ENCODE assay signal across 13 mouse cellular contexts in genomic region chr11:54755148-54755664, GRCm38 (mm10). TPM values are rescaled to one million over a fixed set of nuclear protein-coding genes. Genes with fewer than 3 reads are reported as not detected.
DNase-seq lines count a peak whose midpoint lies in the region; ATAC-seq and TF ChIP-seq lines count a peak whose summit lies in the region.
"Had no signal": no experiment of that assay in that cellular context is flagged by ENCODE, and none has a peak within 500 bp of the region (broad histone marks: within the 10 kb centered on the region; RNA-seq: fewer than 3 reads in every experiment).

No protein-coding gene starts in this region.

- H3K4me1 ChIP-seq in forebrain, postnatal 0 days (ENCODE audit: insufficient read depth): peaks cover 4% of the 10 kb centered on the region; the same call in 1 of the 2 replicates
- peaks cover 49% of the 10 kb centered on the region for H3K4me1 ChIP-seq in midbrain, embryonic 12.5 days

- no peak overlapping the region for H3K9ac ChIP-seq in forebrain, postnatal 0 days
- H3K9ac ChIP-seq in midbrain, embryonic 12.5 days (replicated peaks): no peak overlapping the region
- H3K9ac ChIP-seq: limb, embryonic 15.5 days had no signal

- no peak overlapping the region for H3K4me2 ChIP-seq in forebrain, postnatal 0 days (ENCODE audit: low read depth)
- H3K4me2 ChIP-seq in midbrain, embryonic 12.5 days (replicated peaks): peak overlapping the region; percentile 29
- H3K4me2 ChIP-seq: limb, embryonic 15.5 days had no signal

- TF ChIP-seq POLR2A in brain, embryonic 14.5 days (IDR thresholded peaks at IDR 0.05; ENCODE audit: borderline replicate concordance, extremely low read depth, insufficient read depth, insufficient read length, poor library complexity, severe bottlenecking): no peak

- H3K9me3 ChIP-seq in forebrain, postnatal 0 days (ENCODE audit: low read length): no peaks in the 10 kb centered on the region
- H3K9me3 ChIP-seq in midbrain, embryonic 12.5 days: peaks cover 4% of the 10 kb centered on the region; the same call in 1 of the 2 replicates
- H3K9me3 ChIP-seq: limb, embryonic 15.5 days had no signal

- ATAC-seq in forebrain, postnatal 0 days: no peak
- no peak for ATAC-seq in midbrain, embryonic 12.5 days (ENCODE audit: low FRiP score, low read depth)
- ATAC-seq: Patski had no signal

- WGBS in forebrain, postnatal 0 days: 23% methylated on average over 5 of the region's 5 CpGs
- 32% methylated on average over 5 of the region's 5 CpGs for WGBS in midbrain, embryonic 12.5 days

- peak overlapping the region; percentile 89 for H3K27ac ChIP-seq in forebrain, postnatal 0 days (ENCODE audit: low read depth, low read length)
- H3K27ac ChIP-seq in midbrain, embryonic 12.5 days (replicated peaks): peak overlapping the region; percentile 96

- no peaks in the 10 kb centered on the region for H3K36me3 ChIP-seq in forebrain, postnatal 0 days (ENCODE audit: insufficient read depth)
- peaks cover 8% of the 10 kb centered on the region for H3K36me3 ChIP-seq in midbrain, embryonic 12.5 days

- no peak overlapping the region for H3K4me3 ChIP-seq in forebrain, postnatal 0 days (ENCODE audit: low read depth, low read length)
- no peak overlapping the region for H3K4me3 ChIP-seq in midbrain, embryonic 12.5 days
- H3K4me3 ChIP-seq: erythroblast, embryonic 14.5 days; limb, embryonic 15.5 days had no signal

- DNase-seq in heart, adult 8-10 months (ENCODE audit: low spot score): peak; percentile 37
- no peak for DNase-seq in heart, postnatal 36 days
- peak; percentile 57 for DNase-seq in brain, embryonic 14.5 days (ENCODE audit: low read depth)
- DNase-seq in forebrain, postnatal 0 days: no peak
- DNase-seq in lung, postnatal 4 days: no peak
- DNase-seq in urinary bladder, adult 18-20 months (ENCODE audit: low spot score in 2 of 2): no peak
- DNase-seq in B cell, adult 2 months: no peak
- DNase-seq: adrenal gland, postnatal 10 days; cerebellum, postnatal 36 days had no signal

- H3K27me3 ChIP-seq in forebrain, postnatal 0 days (ENCODE audit: insufficient read depth, low read length): no peaks in the 10 kb centered on the region
- H3K27me3 ChIP-seq in midbrain, embryonic 12.5 days: no peaks in the 10 kb centered on the region
- H3K27me3 ChIP-seq: limb, embryonic 15.5 days; Patski had no signal

- intact Hi-C loops in heart, postnatal 36 days (cut with DNase I): no loop called here

- no peak for TF ChIP-seq CTCF in brain, embryonic 14.5 days (IDR thresholded peaks at IDR 0.05; ENCODE audit: borderline replicate concordance, extremely low read depth, insufficient read depth, insufficient read length)
- TF ChIP-seq CTCF in forebrain, postnatal 0 days (IDR thresholded peaks at IDR 0.05; ENCODE audit: low read depth): no peak

RNA-seq across cellular contexts. Expression of gene Cdc42se2, which starts 32.3 kb away (rescaled TPM):
- 10 to 100 TPM; 20.1 to 22.6 (median 21.7) TPM for total RNA-seq in heart, adult 8-10 months (2022)
- 10 to 100 TPM; 24.8 to 26.8 TPM for total RNA-seq in heart, postnatal 36 days (2021)
- polyA plus RNA-seq in brain, embryonic 14.5 days (2012; rRNA removed): 118 and 144 TPM in 2 replicates
- 137 and 150 TPM in 2 replicates for total RNA-seq in forebrain, postnatal 0 days (2014; rRNA removed)
- polyA plus RNA-seq in forebrain, postnatal 0 days (2015; fragmentation: Nextera tagmentation; extraction: Ambion mirVana): 121 and 137 TPM in 2 replicates
- 251 and 254 TPM in 2 replicates for polyA plus RNA-seq in midbrain, embryonic 12.5 days (2016; fragmentation: Nextera tagmentation; extraction: Ambion mirVana)

Comparison
In these comparisons a context has a peak if more than half of its experiments do, and no peak if none do; other contexts are left out.
1. DNase-seq: peak in heart, adult 8-10 months (single experiment) and brain, embryonic 14.5 days (single experiment); none in heart, postnatal 36 days (0 of 2), forebrain, postnatal 0 days (single experiment), lung, postnatal 4 days (0 of 2), urinary bladder, adult 18-20 months (0 of 2) and B cell, adult 2 months (0 of 2).